Mouse (Mus musculus): Measurements from ENCODE around the gene Zfp423.

DNA sequence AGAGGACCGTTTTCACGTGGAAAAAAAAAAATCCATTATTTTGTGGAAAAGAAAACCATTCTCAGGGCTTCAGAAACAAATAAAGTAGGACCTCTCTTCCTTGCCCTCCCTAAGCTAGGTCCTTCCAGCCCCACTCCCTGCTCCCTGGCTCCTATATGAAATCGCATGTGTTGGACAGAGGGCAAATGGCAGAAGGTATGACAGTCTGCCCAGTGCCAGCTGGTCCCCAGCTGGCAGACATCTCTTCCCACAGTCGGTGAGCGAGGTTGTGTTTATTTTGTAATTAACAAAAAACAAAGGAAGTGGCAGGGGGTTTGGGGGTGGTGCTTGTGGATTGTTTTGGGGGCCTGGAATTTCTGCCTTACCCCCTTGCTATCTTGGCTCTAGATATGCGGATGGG, 339.2 kb downstream of the Zfp423 start:
- TF ChIP-seq GATA1 (IDR thresholded peaks at IDR 0.05; ENCODE audit: low read length) (no peak), TAL1 (IDR thresholded peaks at IDR 0.05; ENCODE audit: low read length) (no peak)
